Mouse (Mus musculus) T-helper 1 cell (primary cell): Measurements from ENCODE around the gene Tbc1d16.

Experiments
- in situ Hi-C: fragments of 300-600 bp; cut with MboI, MseI; formaldehyde crosslinking; loops from one replicate; pipeline ENCODE4 v1.15.1; 2025; ENCODE audit warnings: high pct_unique_total_duplicates

The Tbc1d16 gene

GRCm38 (mm10) chr11:119207986-119208385 lies 20.3 kb downstream of the Tbc1d16 start:
- in situ Hi-C loops = no loop called here

DNA sequence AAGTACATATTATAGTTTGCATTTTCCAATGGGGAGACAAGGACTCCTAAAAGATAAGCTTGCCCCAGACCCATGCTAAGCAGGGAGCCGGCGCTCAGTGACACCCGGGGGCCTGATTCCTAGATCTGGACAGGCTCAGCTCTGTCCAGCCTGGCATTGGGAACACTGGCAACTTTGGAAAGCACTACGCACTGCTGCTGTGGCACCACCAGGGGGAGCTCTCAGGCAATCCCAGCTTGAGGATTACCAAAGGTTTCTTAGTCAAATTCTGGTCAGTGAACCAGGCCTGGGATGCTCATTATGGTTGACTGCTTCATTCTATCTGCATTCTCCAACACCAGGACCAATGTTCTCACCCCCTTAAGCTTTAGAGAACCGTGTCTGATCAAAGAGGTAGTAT lies 21.7 kb downstream of the Tbc1d16 start:
- in situ Hi-C loops = no loop called here

GRCm38 (mm10) chr11:119205738-119206137 lies 22.6 kb downstream of the Tbc1d16 start:
- in situ Hi-C loops = no loop called here

DNA sequence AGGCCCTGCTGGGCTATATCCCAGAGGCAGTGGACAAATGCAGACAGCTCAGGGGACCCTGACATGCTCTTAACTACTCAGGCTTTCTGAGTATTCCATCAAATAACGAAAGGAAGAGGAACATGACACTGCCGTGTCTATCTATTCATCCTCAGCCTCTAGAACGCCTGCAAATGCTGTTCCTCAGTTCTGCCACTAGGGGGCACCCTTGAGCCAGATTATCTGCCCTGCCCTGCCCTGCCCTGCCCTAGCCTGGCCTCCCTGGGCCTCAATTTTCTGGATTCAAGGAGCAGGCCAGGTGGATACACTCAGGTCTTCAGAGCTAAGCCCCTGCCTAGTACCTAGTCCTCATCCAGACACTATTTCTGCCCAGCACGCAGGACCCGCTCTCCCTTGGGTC lies 24.9 kb downstream of the Tbc1d16 start:
- in situ Hi-C loops = no loop called here

- in situ Hi-C loops = no loop called here
These were observed 29.1 kb downstream of the Tbc1d16 start for GRCm38 (mm10) chr11:119199233-119199601.

GRCm38 (mm10) chr11:119198564-119199232 lies 29.6 kb downstream of the Tbc1d16 start:
- in situ Hi-C loops = no loop called here

- in situ Hi-C loops = no loop called here
These were observed 30.4 kb downstream of the Tbc1d16 start for GRCm38 (mm10) chr11:119197618-119198563.

- in situ Hi-C loops = loop anchor here (5.0 kb wide), 1 partner anchor 100 kb away; no protein-coding TSS in a partner anchor
These were observed 35.7 kb downstream of the Tbc1d16 start for GRCm38 (mm10) chr11:119192605-119193004.

DNA sequence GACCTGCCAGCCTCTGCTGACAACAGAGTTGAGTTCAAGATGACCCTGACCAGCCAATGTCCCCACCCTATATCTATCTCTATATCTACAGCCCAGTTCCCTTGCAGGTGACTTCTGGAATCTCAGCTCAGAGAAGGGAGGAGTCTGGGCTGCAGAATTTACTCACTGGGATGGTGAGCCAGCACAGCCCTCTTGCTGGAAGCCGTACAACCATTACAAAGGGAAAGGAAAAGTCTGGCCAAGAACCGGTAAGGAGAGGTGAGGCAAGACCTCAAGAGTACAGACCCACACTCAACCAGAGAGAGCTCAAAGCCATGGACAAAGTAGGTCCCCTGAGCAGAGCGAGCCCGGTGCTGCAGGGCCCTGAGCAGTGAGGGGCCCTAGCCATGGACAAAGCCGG lies 36.1 kb downstream of the Tbc1d16 start:
- in situ Hi-C loops = loop anchor here (5.0 kb wide), 1 partner anchor 100 kb away; no protein-coding TSS in a partner anchor

DNA sequence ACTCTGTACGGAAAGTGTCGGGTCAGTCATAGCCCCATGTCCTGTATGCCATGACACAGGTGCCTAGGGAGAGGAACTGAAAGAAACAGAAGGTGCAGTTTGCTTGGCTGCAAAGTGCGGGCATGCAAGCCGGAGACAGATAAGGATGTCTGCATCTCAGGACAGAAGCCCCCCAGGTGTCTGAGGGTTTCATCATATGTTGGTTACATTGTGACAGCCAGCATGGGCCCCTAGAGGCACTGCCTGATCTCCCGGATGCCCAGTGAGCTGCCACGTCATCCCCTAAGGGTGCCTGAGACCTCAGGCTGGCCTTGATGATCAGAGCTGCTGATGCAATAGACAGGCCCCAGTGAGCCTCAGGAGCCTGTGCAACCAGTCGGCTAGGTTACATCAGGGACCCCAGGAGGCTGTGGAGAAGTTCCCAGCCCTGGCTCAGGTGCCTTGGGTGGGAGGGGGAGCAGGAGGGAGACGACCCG lies 36.7 kb downstream of the Tbc1d16 start:
- in situ Hi-C loops = loop anchor here (5.0 kb wide), 1 partner anchor 99 kb away; no protein-coding TSS in a partner anchor

- in situ Hi-C loops = loop anchor here (5.0 kb wide), 1 partner anchor 98 kb away; no protein-coding TSS in a partner anchor
These were observed 37.8 kb downstream of the Tbc1d16 start for GRCm38 (mm10) chr11:119190498-119190897.

- in situ Hi-C loops = no loop called here
These were observed 39.0 kb downstream of the Tbc1d16 start for GRCm38 (mm10) chr11:119189319-119189718.

DNA sequence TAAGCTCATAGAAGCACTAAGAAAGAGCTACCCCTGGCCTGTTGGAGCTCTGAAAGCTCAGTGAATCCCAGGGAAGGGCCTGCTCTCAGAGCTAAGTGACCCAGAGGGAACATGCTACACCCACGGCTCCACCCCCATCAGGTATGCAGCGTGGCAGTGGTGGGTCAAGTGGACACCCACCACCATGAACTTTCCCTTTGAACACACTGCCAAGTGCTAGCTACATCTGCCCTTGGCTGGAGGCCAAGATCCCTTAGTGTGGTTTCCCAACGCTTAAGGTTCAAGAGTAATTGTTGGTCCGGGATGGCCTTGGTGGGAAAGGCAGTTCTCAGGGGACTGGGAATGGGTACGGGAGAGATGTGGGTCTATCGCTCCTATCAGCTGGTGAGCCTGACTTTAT lies 39.9 kb downstream of the Tbc1d16 start:
- in situ Hi-C loops = no loop called here

DNA sequence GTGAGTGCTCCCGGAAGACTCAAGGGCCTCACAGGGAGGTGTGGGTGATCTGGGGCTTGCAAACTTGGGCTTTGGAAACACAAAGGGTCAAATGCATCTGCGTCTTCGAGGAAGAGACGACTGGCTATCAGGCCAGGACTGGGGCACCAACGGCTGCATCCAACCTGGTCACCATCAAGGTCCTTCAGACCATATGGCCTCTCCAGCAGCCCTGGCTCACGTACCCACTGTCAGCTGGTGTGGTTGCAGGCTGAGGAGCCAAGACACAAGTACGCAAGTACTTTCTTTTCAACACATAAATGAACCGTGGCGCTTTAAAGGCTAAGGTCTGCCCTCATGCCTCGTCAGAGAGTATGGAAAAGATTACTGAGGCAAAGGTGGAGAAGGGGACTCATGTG lies 40.5 kb downstream of the Tbc1d16 start:
- in situ Hi-C loops = no loop called here

- in situ Hi-C loops = no loop called here
These were observed 41.1 kb downstream of the Tbc1d16 start for GRCm38 (mm10) chr11:119186989-119187799.

- in situ Hi-C loops = no loop called here
These were observed 41.9 kb downstream of the Tbc1d16 start for GRCm38 (mm10) chr11:119186381-119186780.

GRCm38 (mm10) chr11:119183684-119184310 lies 44.5 kb downstream of the Tbc1d16 start:
- in situ Hi-C loops = no loop called here

GRCm38 (mm10) chr11:119181861-119182395 lies 46.4 kb downstream of the Tbc1d16 start:
- in situ Hi-C loops = no loop called here

DNA sequence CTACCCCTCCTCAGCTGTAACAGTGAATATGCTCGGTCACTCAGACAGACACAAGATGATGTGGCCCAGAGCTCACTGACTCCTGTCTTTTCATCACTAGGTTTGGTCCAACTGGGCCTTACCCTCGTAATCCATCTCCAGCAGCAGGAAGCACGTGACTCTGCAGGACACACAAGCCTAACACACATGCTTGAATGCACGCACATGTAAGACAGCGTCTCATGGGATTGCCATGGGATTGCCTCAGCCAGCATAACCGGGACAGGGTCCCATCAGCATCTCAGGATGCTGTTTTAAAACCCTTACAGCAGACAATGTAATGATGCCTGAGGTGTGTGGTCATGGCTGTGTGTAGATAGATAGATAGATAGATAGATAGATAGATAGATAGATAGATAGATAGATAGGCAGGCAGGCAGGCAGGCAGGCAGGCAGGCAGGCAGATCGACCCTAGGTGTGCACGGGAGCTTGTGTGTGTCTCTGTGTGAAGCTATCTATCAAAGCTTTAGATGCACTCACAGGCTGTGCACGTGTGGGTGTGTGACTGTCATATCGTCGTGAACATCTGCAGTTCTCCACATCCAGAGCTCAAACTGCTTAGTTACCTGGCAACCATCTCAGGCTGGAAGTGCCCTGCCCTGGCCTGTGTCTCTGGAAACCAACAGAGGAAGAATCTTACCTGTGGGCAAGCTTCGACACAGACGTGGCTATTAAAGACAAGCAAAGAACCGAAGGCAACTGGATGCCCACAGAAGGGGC lies 47.3 kb downstream of the Tbc1d16 start:
- in situ Hi-C loops = no loop called here

- in situ Hi-C loops = no loop called here
These were observed 50.0 kb downstream of the Tbc1d16 start for GRCm38 (mm10) chr11:119178317-119178716.
